Mouse (Mus musculus) MEL (cell line): Measurements from ENCODE around the gene Dnajc21. TPM values are rescaled to one million over a fixed set of nuclear protein-coding genes. Genes with fewer than 3 reads are reported as not detected.

Experiments
- DNase-seq: peaks from one replicate; pipeline ENCODE4 v3.0.0; 2011; ENCODE audit warnings: low read depth, low spot score
- H3K27ac ChIP-seq: 2 replicates; pipeline ENCODE4 v1.5.1; 2012; ENCODE audit warnings: low read depth, mild to moderate bottlenecking, control low read depth, low read length, moderate library complexity; ENCODE audit not compliant: control insufficient read depth
- H3K27me3 ChIP-seq, 2 experiments: fragments of 150-350 bp in 1 of 2; sonication (generic) in 1 of 2; 2 replicates each; pipeline ENCODE4 v1.6.1; 2012; ENCODE audit warnings: low read length in 2 of 2, mild to moderate bottlenecking in 2 of 2, improper control_type of control experiment in 1 of 2, moderate library complexity in 1 of 2; ENCODE audit not compliant: insufficient read depth in 2 of 2, control insufficient read depth in 1 of 2
- H3K36me3 ChIP-seq, 2 experiments: 2 replicates each; pipeline ENCODE4 v1.6.1; 2012 to 2014; ENCODE audit warnings: low read length in 2 of 2, improper control_type of control experiment in 1 of 2, inconsistent platforms in 1 of 2, mild to moderate bottlenecking in 1 of 2; ENCODE audit not compliant: insufficient read depth in 2 of 2, control insufficient read depth in 1 of 2
- H3K4me1 ChIP-seq, 2 experiments: fragments of 150-350 bp in 1 of 2; sonication (generic) in 1 of 2; 2 replicates each; pipeline ENCODE4 v1.6.1; 2012; ENCODE audit warnings: low read length in 2 of 2, improper control_type of control experiment in 1 of 2, mild to moderate bottlenecking in 1 of 2; ENCODE audit not compliant: insufficient read depth in 2 of 2, control insufficient read depth in 1 of 2
- H3K4me3 ChIP-seq, 2 experiments: fragments of 150-350 bp in 1 of 2; sonication (generic) in 1 of 2; 2 replicates each; pipeline ENCODE4 v1.5.1; 2012; ENCODE audit warnings: low read depth in 2 of 2, low read length in 2 of 2, mild to moderate bottlenecking in 2 of 2, moderate library complexity in 2 of 2, control low read depth in 1 of 2, improper control_type of control experiment in 1 of 2; ENCODE audit not compliant: control insufficient read depth in 1 of 2, insufficient read depth in 1 of 2
- H3K79me2 ChIP-seq: 2 replicates; pipeline ENCODE4 v1.6.1; 2012; ENCODE audit warnings: mild to moderate bottlenecking, low read length, moderate library complexity; ENCODE audit not compliant: control insufficient read depth, poor library complexity, insufficient read depth
- H3K9ac ChIP-seq: 2 replicates; pipeline ENCODE4 v1.6.1; 2012; ENCODE audit warnings: low read depth, mild to moderate bottlenecking, control low read depth, low read length, moderate library complexity; ENCODE audit not compliant: control insufficient read depth, poor library complexity, severe bottlenecking
- H3K9me3 ChIP-seq: fragments of 150-350 bp; sonication (generic); replicated peaks from 2 replicates; pipeline ENCODE4 v1.6.1; 2012; ENCODE audit warnings: mild to moderate bottlenecking, low read length, improper control_type of control experiment, moderate library complexity; ENCODE audit not compliant: insufficient read depth
- BHLHE40 ChIP-seq: IDR thresholded peaks from 2 replicates; pipeline ENCODE4 v1.6.1; 2012; ENCODE audit warnings: low read depth, mild to moderate bottlenecking, inconsistent platforms, low read length, improper control_type of control experiment, borderline replicate concordance
- CTCF ChIP-seq, 3 experiments: IDR thresholded peaks in 2 of 3; conservative IDR thresholded peaks in 1 of 3; 2 replicates each; pipeline ENCODE4 v1.5.1; 2011 to 2012; ENCODE audit warnings: low read length in 3 of 3, low read depth in 2 of 3, mild to moderate bottlenecking in 2 of 3, improper control_type of control experiment in 1 of 3, inconsistent platforms in 1 of 3, mixed read lengths in 1 of 3, moderate library complexity in 1 of 3; ENCODE audit not compliant: control insufficient read depth in 1 of 3, insufficient read depth in 1 of 3, poor library complexity in 1 of 3, severe bottlenecking in 1 of 3
- HCFC1 ChIP-seq: IDR thresholded peaks from 2 replicates; pipeline ENCODE4 v1.6.1; 2012; ENCODE audit warnings: low read depth, mild to moderate bottlenecking, inconsistent platforms, low read length, improper control_type of control experiment, moderate library complexity
- MAX ChIP-seq: IDR thresholded peaks from 2 replicates; pipeline ENCODE4 v1.6.1; 2011; ENCODE audit warnings: low read length, improper control_type of control experiment
- MEF2A ChIP-seq: IDR thresholded peaks from 2 replicates; pipeline ENCODE4 v1.6.1; 2014; ENCODE audit warnings: low read depth, mild to moderate bottlenecking, inconsistent platforms, low read length, improper control_type of control experiment; ENCODE audit not compliant: poor library complexity, insufficient replicate concordance, severe bottlenecking; ENCODE audit errors: extremely low read depth
- MXI1 ChIP-seq: IDR thresholded peaks from 2 replicates; pipeline ENCODE4 v1.6.1; 2011; ENCODE audit warnings: mild to moderate bottlenecking, low read depth, low read length, improper control_type of control experiment
- MYC ChIP-seq: IDR thresholded peaks from 2 replicates; pipeline ENCODE4 v1.6.1; 2011; ENCODE audit warnings: low read depth, mild to moderate bottlenecking, low read length, improper control_type of control experiment, moderate library complexity
- POLR2A ChIP-seq, 2 experiments: IDR thresholded peaks; 2 replicates each; pipeline ENCODE4 v1.6.1; 2011 to 2012; ENCODE audit warnings: low read length in 2 of 2, mild to moderate bottlenecking in 2 of 2, control low read depth in 1 of 2, improper control_type of control experiment in 1 of 2, low read depth in 1 of 2, moderate library complexity in 1 of 2; ENCODE audit not compliant: control insufficient read depth in 1 of 2, insufficient read depth in 1 of 2, poor library complexity in 1 of 2
- POLR2AphosphoS5 ChIP-seq: IDR thresholded peaks from 2 replicates; pipeline ENCODE4 v1.6.1; 2012; ENCODE audit warnings: low read depth, borderline replicate concordance, mild to moderate bottlenecking, inconsistent platforms, low read length, moderate library complexity, mixed read lengths
- RAD21 ChIP-seq: IDR thresholded peaks from 2 replicates; pipeline ENCODE4 v1.6.1; 2011; ENCODE audit warnings: mild to moderate bottlenecking, low read depth, low read length, improper control_type of control experiment
- SIN3A ChIP-seq: IDR thresholded peaks from 2 replicates; pipeline ENCODE4 v1.6.1; 2012; ENCODE audit warnings: low read length, improper control_type of control experiment, inconsistent platforms
- SMC3 ChIP-seq: IDR thresholded peaks from 2 replicates; pipeline ENCODE4 v1.6.1; 2011; ENCODE audit warnings: low read depth, low read length, improper control_type of control experiment
- TBP ChIP-seq: IDR thresholded peaks from 2 replicates; pipeline ENCODE4 v1.8.0; 2011; ENCODE audit warnings: low read depth, low read length, improper control_type of control experiment
- USF2 ChIP-seq, 2 experiments: IDR thresholded peaks; 2 replicates each; pipeline ENCODE4 v1.6.1; 2011 to 2012; ENCODE audit warnings: improper control_type of control experiment in 2 of 2, low read length in 2 of 2, borderline replicate concordance in 1 of 2, inconsistent platforms in 1 of 2, low read depth in 1 of 2, mild to moderate bottlenecking in 1 of 2; ENCODE audit not compliant: insufficient read depth in 1 of 2
- ZC3H11A ChIP-seq: IDR thresholded peaks from 2 replicates; pipeline ENCODE4 v1.6.1; 2012; ENCODE audit warnings: low read depth, mild to moderate bottlenecking, inconsistent platforms, low read length, improper control_type of control experiment
- ZMIZ1 ChIP-seq: IDR thresholded peaks from 2 replicates; pipeline ENCODE4 v1.6.1; 2012; ENCODE audit warnings: low read depth, mild to moderate bottlenecking, inconsistent platforms, low read length, improper control_type of control experiment, moderate library complexity
- polyA plus RNA-seq, 2 experiments: library from polyadenylated mRNA; stranded (reverse) in 1 of 2; unstranded in 1 of 2; fragments of >175 nt in 1 of 2; fragments of >200 nt in 1 of 2; gene quantifications; 2 replicates each; pipeline versions ENCODE4 v1.2.1 to v1.2.4; 2012; ENCODE audit warnings: low replicate concordance in 2 of 2, low read depth in 1 of 2; ENCODE audit not compliant: insufficient read length in 2 of 2, insufficient read depth in 1 of 2, missing spikeins in 1 of 2
- total RNA-seq: library from RNA; depleted of rRNA; stranded (reverse); fragments of 300-350 nt; gene quantifications from 2 replicates; pipeline ENCODE4 v1.2.3, GENCODE M21; 2012

The Dnajc21 gene
- total and polyA plus RNA-seq, 3 experiments = 44.0 to 136 (median 83.6) TPM

DNA sequence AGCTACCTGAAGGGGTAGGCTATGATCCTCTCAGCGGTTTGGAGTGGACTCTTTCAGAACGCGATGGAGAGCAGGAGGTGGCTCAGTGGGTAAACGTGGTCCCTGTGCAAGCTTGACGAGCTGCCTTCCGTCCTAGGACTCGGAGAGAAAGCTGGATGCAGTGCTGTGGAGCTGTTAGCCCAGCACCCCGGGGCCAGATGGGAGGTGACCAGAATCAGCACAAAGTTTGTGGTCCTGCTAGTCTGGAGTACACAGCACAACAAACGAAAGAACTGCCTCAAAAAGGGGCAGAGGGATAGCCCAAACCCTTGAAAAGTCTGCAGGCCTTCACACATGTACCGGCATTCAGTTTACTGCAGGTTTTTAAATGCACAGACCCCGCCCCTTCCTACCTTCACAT is 25.6 kb upstream of the Dnajc21 start:
- no peak overlapping the region for H3K9ac ChIP-seq
- no peak overlapping the region for H3K27ac ChIP-seq
- no peaks in the 10 kb centered on the region for H3K79me2 ChIP-seq
- no peak for TF ChIP-seq HCFC1
- H3K4me1 ChIP-seq = 0 out of 4 replicates have a peak, but pooled peaks cover 0 to 6% of the 10 kb centered on the region in 2 experiments
- H3K9me3 ChIP-seq = no peaks in the 10 kb centered on the region
- no peak overlapping the region for H3K4me3 ChIP-seq
- DNase-seq = no peak
- no peaks in the 10 kb centered on the region for H3K27me3 ChIP-seq
- peaks cover 8 to 21% of the 10 kb centered on the region in 2 experiments for H3K36me3 ChIP-seq

DNA sequence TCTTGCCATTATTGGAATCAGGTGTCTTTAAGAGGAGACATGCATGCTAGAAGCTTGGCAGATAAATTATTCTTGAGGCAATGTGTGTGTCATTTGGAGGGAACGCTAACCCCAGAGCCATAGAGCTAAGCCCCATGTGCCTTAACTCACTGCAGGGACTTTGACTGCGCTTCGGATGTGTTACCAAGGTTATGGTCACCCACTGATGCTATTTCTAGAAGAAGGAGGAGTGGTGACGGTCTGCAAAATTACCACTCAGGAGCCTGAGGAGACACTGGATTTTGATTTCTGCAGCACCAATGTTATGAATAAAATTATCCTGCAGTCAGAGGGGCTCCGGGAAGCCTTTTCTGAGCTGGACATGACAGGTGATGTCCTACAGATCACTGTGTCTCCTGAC is 19.8 kb upstream of the Dnajc21 start:
- TF ChIP-seq HCFC1 = no peak
- TF ChIP-seq RAD21 = no peak
- TF ChIP-seq SIN3A = no peak
- H3K27me3 ChIP-seq = no peaks in the 10 kb centered on the region
- peaks cover 4 to 6% of the 10 kb centered on the region in 2 experiments; a peak in 2 of 4 replicates for H3K4me1 ChIP-seq
- no peaks in the 10 kb centered on the region for H3K9me3 ChIP-seq
- H3K27ac ChIP-seq = no peak overlapping the region
- H3K79me2 ChIP-seq = peaks cover 28% of the 10 kb centered on the region
- H3K36me3 ChIP-seq = peaks cover 10 to 18% of the 10 kb centered on the region in 2 experiments
- DNase-seq = no peak
- no peak overlapping the region for H3K9ac ChIP-seq
- H3K4me3 ChIP-seq = no peak overlapping the region

DNA sequence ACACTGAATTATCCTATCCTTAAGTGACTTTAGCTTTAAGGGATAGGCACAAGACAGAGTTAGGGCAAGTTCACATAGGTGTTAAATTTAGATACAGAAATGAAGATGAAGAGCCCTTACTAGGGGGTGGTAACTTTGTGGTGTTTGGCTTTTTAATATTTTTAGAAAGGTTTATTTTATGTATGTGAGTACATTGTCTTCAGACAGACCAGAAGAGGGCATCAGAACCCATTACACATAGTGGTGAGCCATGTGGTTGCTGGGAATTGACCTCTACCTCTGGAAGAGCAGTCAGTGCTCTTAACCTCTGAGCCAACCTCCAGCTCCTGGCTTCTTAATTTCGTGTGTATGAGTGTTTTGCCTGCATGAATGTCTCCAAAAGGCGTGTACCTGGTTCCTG is 16.9 kb upstream of the Dnajc21 start:
- Histone ChIP-seq H3K4me3 (peak overlapping the region; percentile 60 to 85), H3K36me3 (peaks cover 18 to 34% of the 10 kb centered on the region in 2 experiments), H3K4me1 (peaks cover 8 to 9% of the 10 kb centered on the region in 2 experiments; a peak in 3 of 4 replicates), H3K9me3 (no peaks in the 10 kb centered on the region), H3K9ac (peak overlapping the region; percentile 83), H3K27me3 (no peaks in the 10 kb centered on the region)
- no peak for TF ChIP-seq ZC3H11A
- TF ChIP-seq CTCF (IDR thresholded peaks at IDR 0.05 in 2 of 3, conservative IDR thresholded peaks at IDR 0.05 in 1 of 3; ENCODE audit: control insufficient read depth in 1 of 3, insufficient read depth in 1 of 3, low read depth in 2 of 3, low read length in 3 of 3, poor library complexity in 1 of 3, severe bottlenecking in 1 of 3) = peak in 2 of 3 experiments; percentile 20 to 50; a peak in 4 of 6 replicates
- TF ChIP-seq SMC3 = peak; percentile 31; the same call in 1 of the 2 replicates
- peak; percentile 46; the same call in 1 of the 2 replicates for TF ChIP-seq MXI1
- TF ChIP-seq TBP = no peak
- no peak for TF ChIP-seq BHLHE40
- peak; percentile 33 for TF ChIP-seq RAD21
- peak; percentile 97 for TF ChIP-seq MYC
- TF ChIP-seq ZMIZ1 = no peak
- TF ChIP-seq POLR2A (IDR thresholded peaks at IDR 0.05; ENCODE audit: control insufficient read depth in 1 of 2, insufficient read depth in 1 of 2, low read depth in 1 of 2, low read length in 2 of 2, poor library complexity in 1 of 2) = 0 out of 4 replicates have a peak, but pooled peaks of 1 of the 2 experiments have one; percentile 19
- TF ChIP-seq MEF2A = no peak
- TF ChIP-seq MAX = peak; percentile 82
- no peak for TF ChIP-seq USF2 (IDR thresholded peaks at IDR 0.05; ENCODE audit: borderline replicate concordance in 1 of 2, insufficient read depth in 1 of 2, low read depth in 1 of 2, low read length in 2 of 2)
- peak; percentile 60; the same call in 1 of the 2 replicates for TF ChIP-seq SIN3A
- no peak for TF ChIP-seq POLR2AphosphoS5
- TF ChIP-seq, all 39 proteins: peak for 8
- DNase-seq = peak; percentile 66
- Histone ChIP-seq H3K79me2 (peaks cover 53% of the 10 kb centered on the region), H3K27ac (0 out of 2 replicates have a peak overlapping the region, but pooled peaks have one; percentile 19)
